Mouse (Mus musculus): ENCODE results near the gene Phc3.

The Phc3 gene

DNA sequence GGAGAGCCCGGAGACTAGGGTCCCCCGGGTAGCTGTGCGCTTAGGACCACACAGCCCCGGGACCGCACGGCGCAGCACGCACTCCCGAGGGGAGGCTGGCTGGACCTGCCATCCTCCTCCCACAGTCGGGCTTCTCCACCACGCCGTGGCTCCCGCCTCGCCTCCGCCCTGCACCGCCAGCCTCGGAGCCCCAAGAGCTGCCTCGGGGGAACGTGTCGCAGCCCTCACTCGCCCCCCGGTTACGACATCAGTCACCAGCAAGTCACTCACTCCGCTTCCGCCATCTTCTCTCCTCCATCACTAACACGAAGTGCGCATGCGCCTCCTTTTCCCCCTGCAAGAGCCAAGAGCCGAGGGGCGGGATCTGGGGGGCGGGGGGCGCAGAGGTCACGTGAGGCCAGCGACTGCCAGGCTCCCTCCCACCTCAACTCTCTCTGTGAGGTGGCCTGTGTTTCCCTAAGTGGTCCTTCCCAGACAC lies at the start of gene Phc3:
Gene Phc3, minus strand, starts transcription at position 312 of the 478 bp plus-strand sequence.
- DNase-seq, result peak; percentile 94

DNA sequence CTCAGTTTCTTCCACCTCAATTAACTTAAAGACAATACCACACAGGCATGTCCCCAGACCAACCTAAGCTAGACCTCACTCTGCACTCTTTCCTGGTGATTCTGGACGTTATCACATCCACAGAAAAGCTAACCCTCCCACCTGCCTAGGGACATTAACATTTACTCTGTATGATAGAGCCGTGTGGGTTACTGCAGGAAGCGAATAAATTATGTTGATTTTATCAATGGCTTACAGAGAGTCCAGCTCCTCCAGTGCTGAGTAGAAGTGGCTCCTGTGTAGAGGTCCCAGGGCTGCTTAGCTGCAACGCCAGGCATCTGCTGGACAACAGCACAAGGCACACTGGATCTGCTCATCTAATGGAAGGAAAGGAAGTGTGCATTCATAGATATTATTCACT lies 48.4 kb upstream of the Phc3 start:
- DNase-seq, result no peak

GRCm38 (mm10) chr3:31016594-31017196 lies 47.5 kb upstream of the Phc3 start:
- no peak for DNase-seq

DNA sequence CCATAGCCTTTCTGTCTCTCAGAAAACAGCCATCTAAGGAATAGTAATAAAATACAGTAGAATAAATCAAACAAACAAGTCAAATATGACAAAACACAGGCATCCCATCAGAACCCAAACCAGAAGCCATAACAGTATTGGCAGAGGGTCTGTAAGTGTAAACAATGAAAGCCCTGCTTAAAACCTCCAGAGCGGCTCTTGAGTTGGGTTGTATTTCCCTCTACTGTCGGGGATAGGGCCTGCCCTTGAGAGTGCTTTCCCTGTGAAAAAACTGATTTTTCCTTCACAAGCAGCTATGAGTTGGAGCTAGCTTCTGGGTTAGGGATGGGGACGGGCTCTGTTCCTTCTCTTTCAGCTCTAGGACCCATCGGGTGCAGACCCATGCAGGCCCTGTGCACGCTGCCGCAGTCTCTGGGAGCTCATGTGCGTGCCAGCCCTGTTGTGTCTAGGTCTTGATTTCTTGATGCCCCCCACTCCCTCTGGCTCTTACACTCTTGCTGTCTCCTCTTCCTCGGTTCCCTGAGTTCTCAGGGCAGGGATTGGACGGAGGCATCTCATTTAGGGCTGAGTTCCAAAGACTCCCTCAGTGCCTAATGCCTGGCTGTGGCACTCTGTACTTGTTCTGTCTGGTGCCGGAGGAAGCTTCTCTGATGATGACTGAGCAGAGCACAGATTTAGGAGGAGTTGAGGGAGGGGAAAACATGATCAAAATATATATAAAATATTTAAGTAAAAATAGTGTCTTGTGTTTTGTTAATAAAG lies 46.6 kb upstream of the Phc3 start:
- DNase-seq, result no peak

- peak; percentile 38 for DNase-seq
Observed at GRCm38 (mm10) chr3:31014374-31014773, 45.2 kb upstream of the Phc3 start.

- DNase-seq, result no peak
Observed at GRCm38 (mm10) chr3:31004320-31005209, 35.4 kb upstream of the Phc3 start.

- no peak for DNase-seq
Observed at GRCm38 (mm10) chr3:31001048-31001676, 31.9 kb upstream of the Phc3 start.

DNA sequence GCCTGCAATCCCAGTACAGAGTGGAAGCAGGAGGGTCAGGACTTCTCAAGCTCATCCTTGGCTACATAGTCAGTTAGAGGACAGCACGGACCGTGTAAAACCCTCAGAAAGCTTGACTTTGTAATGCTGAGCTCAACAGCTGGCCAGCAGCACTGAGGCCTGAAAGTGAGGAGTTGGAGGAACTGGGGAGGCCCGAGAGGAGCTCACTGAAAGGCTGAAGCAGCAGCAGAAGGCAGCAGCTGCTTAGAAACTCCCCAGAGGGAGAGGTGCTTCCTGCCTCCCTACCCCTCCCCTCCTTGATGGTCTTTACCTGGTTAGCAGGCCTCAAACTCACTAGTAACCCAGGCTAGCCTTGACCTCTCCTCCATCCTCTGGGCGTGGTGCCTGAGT lies 30.8 kb upstream of the Phc3 start:
- DNase-seq, result no peak

GRCm38 (mm10) chr3:30999401-31000017 lies 30.3 kb upstream of the Phc3 start:
- peak; percentile 76 for DNase-seq

DNA sequence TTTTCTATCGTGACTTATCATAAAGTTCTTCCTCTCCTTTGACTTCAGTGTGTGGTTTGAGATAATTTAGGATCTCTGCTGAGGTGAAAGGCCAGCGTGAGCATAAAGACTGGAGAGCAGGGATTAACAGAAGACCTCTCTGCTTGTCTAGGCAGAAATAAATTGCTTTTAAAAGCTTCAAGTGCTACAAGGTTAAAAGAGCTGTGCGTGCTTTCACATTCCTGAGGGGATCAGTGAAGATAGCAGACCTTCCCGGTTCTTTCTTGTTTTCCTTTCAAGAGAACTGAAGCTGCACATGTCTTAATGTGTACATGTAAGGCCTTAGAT lies 27.4 kb upstream of the Phc3 start:
- no peak for DNase-seq

GRCm38 (mm10) chr3:30995899-30996687 lies 26.9 kb upstream of the Phc3 start:
- DNase-seq, result peak; percentile 49

- peak; percentile 98 for DNase-seq
Observed at GRCm38 (mm10) chr3:30995283-30995898, 26.2 kb upstream of the Phc3 start, which contains the start of gene Prkci. TSS of gene Prkci (plus strand) at chr3:30995747.

- DNase-seq, result no peak
Observed at GRCm38 (mm10) chr3:30994859-30995258, 25.6 kb upstream of the Phc3 start.

GRCm38 (mm10) chr3:30993066-30993573 lies 23.9 kb upstream of the Phc3 start:
- DNase-seq, result peak; percentile 42

DNA sequence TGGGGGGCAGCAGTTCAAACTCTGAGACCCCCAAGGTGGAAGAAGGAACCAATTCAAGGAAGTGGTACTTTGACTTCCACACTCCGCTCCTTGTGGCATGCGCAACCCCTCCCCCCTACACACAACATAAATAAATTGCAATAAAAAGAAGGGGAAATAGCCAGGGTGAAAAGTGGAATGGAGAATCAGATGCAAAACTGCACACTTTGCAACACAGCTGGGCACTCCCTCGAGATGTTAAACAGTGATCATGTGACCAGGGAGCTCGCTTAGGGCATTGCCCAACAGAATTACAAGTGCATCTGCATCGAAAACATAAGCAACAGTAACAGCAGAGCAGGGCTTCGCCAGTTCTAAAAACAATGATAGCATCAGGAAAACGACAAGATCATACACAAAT lies 22.9 kb upstream of the Phc3 start:
- no peak for DNase-seq

DNA sequence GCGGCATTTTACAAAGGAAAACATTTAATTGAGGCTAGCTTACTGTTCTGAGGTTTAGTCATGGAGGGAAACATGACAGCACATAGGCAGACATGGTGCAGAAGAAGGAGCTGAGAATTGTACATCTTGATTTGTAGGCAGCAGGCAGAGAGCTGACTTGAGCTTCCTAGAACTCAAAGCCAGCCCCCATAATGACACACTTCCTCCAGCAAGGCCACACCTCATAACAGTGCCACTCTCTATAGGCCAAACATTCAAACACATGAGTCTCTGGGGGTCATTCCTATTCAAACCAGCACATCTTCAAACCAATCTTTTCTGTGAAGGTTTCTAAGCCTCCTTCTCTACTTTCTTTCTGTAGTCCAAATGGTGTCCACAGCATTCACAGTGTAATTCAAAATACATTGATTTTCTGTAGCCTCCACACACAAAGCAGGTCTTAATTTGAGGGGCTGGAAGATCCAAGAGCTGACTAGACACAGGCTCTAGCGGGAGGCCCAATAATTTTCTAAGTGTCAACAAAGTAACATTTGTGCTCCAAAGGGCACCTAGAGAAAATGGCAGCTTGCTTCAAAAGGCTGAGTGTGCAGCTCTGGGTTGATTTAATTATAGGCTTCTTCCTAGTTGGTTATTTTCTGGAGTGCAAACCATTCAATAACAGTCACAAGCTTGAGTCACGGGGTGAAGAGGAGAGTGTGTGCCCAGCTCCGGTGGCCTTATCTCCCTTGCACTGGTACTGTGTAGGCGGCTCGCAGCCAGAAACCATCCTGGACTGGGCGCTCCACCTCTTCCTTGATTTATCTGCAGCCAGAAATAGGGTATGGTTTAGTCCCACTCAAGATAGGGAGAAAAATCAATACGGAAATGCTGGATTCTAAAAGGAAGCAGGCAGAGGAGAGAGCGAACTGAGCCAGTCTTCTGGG lies 18.4 kb upstream of the Phc3 start:
- DNase-seq, result peak; percentile 39

GRCm38 (mm10) chr3:30982924-30983536 lies 13.8 kb upstream of the Phc3 start:
- DNase-seq, result no peak

DNA sequence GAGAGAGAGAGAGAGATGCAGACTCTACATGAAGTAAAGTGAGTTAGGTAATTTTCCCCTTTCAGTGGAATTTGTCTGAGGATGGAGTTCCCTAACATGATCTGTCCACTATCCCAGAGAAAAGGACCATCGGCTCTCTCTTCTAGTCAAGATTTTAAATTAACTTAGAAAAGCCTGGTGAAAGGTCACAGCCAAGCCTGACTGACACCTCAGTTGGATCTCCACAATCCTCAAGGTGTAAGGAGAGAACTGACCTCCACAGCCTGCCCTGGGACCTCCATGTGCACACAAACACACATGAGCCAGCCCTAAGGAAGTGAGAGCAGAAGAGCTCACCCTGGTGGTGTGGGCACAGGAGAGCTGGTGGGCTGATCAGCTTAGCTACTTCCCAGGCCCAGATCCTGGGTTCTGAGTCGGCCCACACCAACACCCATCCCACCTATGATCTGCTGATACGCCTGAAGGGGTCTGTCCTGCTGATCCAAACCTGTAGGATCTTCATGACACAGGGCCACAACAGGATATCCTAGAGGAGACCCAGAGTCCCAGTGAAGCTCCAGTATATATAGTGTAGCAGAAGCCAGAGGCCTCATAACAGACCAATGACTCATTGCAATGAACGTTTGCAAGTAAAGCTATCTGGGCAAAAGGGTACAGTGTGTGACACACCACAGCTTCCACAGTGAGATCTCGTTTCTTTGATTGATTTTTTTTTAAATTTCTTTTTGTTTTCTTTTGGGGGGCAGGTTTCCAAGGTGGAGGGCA lies 12.6 kb upstream of the Phc3 start:
- DNase-seq, result no peak
